Mouse (Mus musculus): ENCODE data around the gene Cyp2ab1. TPM values are rescaled to one million over a fixed set of nuclear protein-coding genes. Genes with fewer than 3 reads are reported as not detected.

The Cyp2ab1 gene
- polyA plus RNA-seq, 1 experiment from 2014 or later: not detected

Other genes starting within 250 kb of the Cyp2ab1 start
- 20.7 and 27.2 TPM in 2 replicates for gene Klhl24, start 227.9 kb downstream of the Cyp2ab1 start, polyA plus RNA-seq (2016; fragmentation: Nextera tagmentation; extraction: Ambion mirVana)
- gene Yeats2, start 184.3 kb downstream of the Cyp2ab1 start, polyA plus RNA-seq (2016; fragmentation: Nextera tagmentation; extraction: Ambion mirVana): 52.3 and 59.2 TPM in 2 replicates
- 0.75 and 0.89 TPM in 2 replicates for gene Map6d1, start 84.0 kb downstream of the Cyp2ab1 start, polyA plus RNA-seq (2016; fragmentation: Nextera tagmentation; extraction: Ambion mirVana)
- 131 and 157 TPM in 2 replicates for gene Parl, start 23.0 kb downstream of the Cyp2ab1 start, polyA plus RNA-seq (2016; fragmentation: Nextera tagmentation; extraction: Ambion mirVana)
- gene Abcc5, start 101.0 kb upstream of the Cyp2ab1 start, polyA plus RNA-seq (2016; fragmentation: Nextera tagmentation; extraction: Ambion mirVana): 47.9 and 62.0 TPM in 2 replicates
- gene Eif2b5, start 173.4 kb upstream of the Cyp2ab1 start, polyA plus RNA-seq (2016; fragmentation: Nextera tagmentation; extraction: Ambion mirVana): 164 and 173 TPM in 2 replicates
- 28.6 and 33.5 TPM in 2 replicates for gene Dvl3, start 191.6 kb upstream of the Cyp2ab1 start, polyA plus RNA-seq (2016; fragmentation: Nextera tagmentation; extraction: Ambion mirVana)
- 536 and 586 TPM in 2 replicates for gene Ap2m1, start 210.1 kb upstream of the Cyp2ab1 start, polyA plus RNA-seq (2016; fragmentation: Nextera tagmentation; extraction: Ambion mirVana)
- gene Abcf3, start 223.2 kb upstream of the Cyp2ab1 start, polyA plus RNA-seq (2016; fragmentation: Nextera tagmentation; extraction: Ambion mirVana): 49.7 and 61.9 TPM in 2 replicates